Mouse (Mus musculus): ENCODE data around the gene Col5a1. TPM values are rescaled to one million over a fixed set of nuclear protein-coding genes. Genes with fewer than 3 reads are reported as not detected.
A peak's percentile ranks its signal among the peaks of the same experiment; 100 is the strongest.

Gene Col5a1
- total and polyA plus RNA-seq, 2 experiments from 2014 or later = 4.8 to 23.6 TPM

DNA sequence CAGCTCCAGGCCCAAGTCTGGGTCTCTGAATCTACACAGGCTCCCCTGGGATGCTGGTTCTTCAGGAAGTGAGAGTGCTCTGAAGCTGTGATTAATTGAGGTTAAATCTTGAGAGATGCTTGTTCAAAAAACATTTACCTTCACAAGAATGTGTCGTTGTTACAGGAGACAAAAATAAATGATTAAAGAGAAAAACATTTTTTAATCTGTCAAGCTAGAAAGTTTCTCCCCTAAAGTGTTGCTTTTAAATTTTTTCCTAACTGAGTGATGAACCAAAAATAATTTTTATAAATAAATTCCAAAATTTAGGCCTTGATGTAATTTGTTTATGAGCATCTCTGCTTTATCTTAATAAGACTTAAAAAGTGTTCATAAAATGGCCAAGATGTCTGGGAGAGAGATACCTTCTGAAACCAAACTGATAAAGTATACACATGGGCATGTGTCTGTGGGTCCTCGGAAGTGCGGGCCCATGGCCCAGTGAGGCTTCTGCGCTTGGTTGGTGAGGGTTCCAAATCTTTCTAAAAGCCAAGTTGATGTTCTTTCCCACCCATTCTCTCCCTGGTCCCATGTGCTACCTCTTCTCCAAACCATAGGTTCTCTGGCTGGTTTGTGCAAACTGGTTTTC is 177.6 kb downstream of the Col5a1 start:
- Histone ChIP-seq H3K9me3 (ENCODE audit: low read length) (no peaks in the 10 kb centered on the region), H3K9ac (no peak overlapping the region), H3K4me1 (ENCODE audit: insufficient read depth) (peaks cover under 1% of the 10 kb centered on the region; the same call in 1 of the 2 replicates), H3K4me3 (ENCODE audit: low read depth, low read length) (no peak overlapping the region), H3K4me2 (ENCODE audit: low read depth) (no peak overlapping the region), H3K27me3 (ENCODE audit: insufficient read depth, low read length) (no peaks in the 10 kb centered on the region), H3K27ac (ENCODE audit: low read depth, low read length) (no peak overlapping the region), H3K36me3 (ENCODE audit: insufficient read depth) (no peaks in the 10 kb centered on the region)
- TF ChIP-seq CTCF (IDR thresholded peaks at IDR 0.05; ENCODE audit: low read depth) = no peak
- no peak for ATAC-seq
- 91% methylated on average over 4 of the region's 4 CpGs for WGBS
- no peak for DNase-seq

DNA sequence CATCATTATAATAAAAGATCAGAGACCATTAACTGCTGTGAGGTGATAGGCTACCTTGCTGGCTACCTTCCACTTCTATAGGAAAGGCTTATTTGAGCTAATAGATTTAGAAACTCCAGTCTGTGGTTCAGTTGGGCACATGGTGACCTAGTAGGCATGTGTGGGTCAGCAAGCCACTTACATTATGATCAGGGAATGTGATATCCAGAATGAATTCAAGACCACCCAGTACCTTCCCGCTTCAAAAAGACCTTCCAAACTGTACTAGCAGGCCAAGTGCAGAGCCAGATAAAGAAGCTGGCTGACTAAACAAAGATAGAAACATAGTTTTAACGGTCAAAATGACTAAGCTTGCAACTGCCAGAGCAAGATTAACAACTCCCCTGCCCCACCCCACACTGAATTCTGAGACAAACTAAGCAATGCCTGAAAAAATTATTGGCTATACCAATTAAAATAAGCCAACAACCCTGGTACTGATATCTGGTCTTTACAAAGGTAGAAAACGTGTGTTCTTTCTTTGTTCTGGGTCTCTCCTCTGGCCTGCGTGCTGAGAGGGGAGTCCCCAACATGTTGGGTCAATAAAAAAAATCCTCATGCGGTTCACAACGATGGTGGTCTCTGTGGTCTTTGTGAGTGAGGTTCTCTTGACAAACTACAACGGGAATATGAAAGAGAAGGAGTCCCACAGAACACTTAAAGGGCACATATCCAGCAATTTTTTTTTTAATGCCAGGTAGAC is 178.3 kb downstream of the Col5a1 start:
- Histone ChIP-seq H3K4me1 (ENCODE audit: insufficient read depth) (peaks cover 2% of the 10 kb centered on the region; the same call in 1 of the 2 replicates), H3K9ac (no peak overlapping the region), H3K9me3 (ENCODE audit: low read length) (no peaks in the 10 kb centered on the region), H3K27me3 (ENCODE audit: insufficient read depth, low read length) (no peaks in the 10 kb centered on the region), H3K36me3 (ENCODE audit: insufficient read depth) (no peaks in the 10 kb centered on the region), H3K27ac (ENCODE audit: low read depth, low read length) (no peak overlapping the region), H3K4me2 (ENCODE audit: low read depth) (no peak overlapping the region), H3K4me3 (ENCODE audit: low read depth, low read length) (no peak overlapping the region)
- no peak for TF ChIP-seq CTCF (IDR thresholded peaks at IDR 0.05; ENCODE audit: low read depth)
- DNase-seq = no peak
- no peak for ATAC-seq
- 70% methylated on average over 7 of the region's 7 CpGs for WGBS

DNA sequence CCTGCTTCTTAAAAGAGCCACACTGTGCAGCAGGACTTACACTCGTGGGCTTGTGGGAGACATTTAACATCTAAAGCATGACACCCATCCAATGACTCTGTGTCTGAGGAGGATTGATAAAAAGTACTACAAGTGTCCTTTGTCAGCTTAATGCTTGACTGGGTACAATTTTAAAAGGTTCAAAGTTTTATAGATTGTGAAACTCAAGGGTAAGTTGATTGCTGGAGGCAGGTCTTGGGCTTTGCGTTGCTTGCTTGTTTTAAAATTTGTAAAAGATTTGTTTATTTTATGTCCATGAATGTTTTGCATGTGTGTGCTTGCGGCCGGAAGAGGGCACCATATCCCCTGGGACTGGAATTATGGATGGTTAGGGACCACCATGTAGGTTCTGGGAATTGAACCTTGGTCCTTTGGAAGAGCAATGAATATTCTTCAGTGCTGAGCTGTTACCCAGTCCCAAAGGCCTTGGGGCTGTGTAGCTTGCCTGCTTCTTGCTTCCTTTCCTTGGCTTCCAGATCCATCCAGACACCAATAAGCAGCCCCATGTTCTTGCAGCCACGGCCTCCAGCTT is 178.9 kb downstream of the Col5a1 start:
- H3K4me3 ChIP-seq (ENCODE audit: low read depth, low read length) = no peak overlapping the region
- no peaks in the 10 kb centered on the region for H3K9me3 ChIP-seq (ENCODE audit: low read length)
- H3K4me2 ChIP-seq (ENCODE audit: low read depth) = no peak overlapping the region
- DNase-seq = no peak
- H3K27me3 ChIP-seq (ENCODE audit: insufficient read depth, low read length) = no peaks in the 10 kb centered on the region
- WGBS = 92% methylated on average over 5 of the region's 5 CpGs
- H3K27ac ChIP-seq (ENCODE audit: low read depth, low read length) = no peak overlapping the region
- no peak for ATAC-seq
- H3K9ac ChIP-seq = no peak overlapping the region
- TF ChIP-seq CTCF (IDR thresholded peaks at IDR 0.05; ENCODE audit: low read depth) = no peak
- H3K4me1 ChIP-seq (ENCODE audit: insufficient read depth) = peaks cover 2% of the 10 kb centered on the region; the same call in 1 of the 2 replicates
- H3K36me3 ChIP-seq (ENCODE audit: insufficient read depth) = no peaks in the 10 kb centered on the region

DNA sequence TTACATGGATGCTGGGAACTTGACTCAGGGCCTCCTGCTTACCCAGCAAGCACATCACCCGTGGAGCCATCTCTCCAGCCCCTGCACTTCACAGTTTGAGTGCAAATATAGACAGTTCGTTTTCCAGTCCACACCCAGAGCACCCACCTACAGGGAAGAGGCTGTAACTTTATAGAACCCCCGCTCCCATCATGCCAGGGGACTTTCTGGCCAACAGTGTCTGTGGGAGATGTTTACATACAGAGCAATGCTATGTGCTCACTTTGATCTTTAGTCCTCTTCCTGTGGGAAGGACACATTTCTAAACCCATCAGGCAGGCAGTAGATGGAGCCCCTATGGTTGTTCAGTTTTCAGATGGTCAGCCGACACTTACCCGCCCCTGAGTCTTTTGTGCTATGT is 180.5 kb downstream of the Col5a1 start:
- 74% methylated on average over 5 of the region's 5 CpGs for WGBS
- Histone ChIP-seq H3K9me3 (ENCODE audit: low read length) (no peaks in the 10 kb centered on the region), H3K4me3 (ENCODE audit: low read depth, low read length) (no peak overlapping the region), H3K9ac (no peak overlapping the region), H3K36me3 (ENCODE audit: insufficient read depth) (no peaks in the 10 kb centered on the region), H3K4me1 (ENCODE audit: insufficient read depth) (peaks cover 2% of the 10 kb centered on the region; the same call in 1 of the 2 replicates), H3K4me2 (ENCODE audit: low read depth) (no peak overlapping the region), H3K27ac (ENCODE audit: low read depth, low read length) (0 out of 2 replicates have a peak overlapping the region, but pooled peaks have one; percentile 6), H3K27me3 (ENCODE audit: insufficient read depth, low read length) (no peaks in the 10 kb centered on the region)
- no peak for TF ChIP-seq CTCF (IDR thresholded peaks at IDR 0.05; ENCODE audit: low read depth)
- DNase-seq (no peak), ATAC-seq (no peak)

DNA sequence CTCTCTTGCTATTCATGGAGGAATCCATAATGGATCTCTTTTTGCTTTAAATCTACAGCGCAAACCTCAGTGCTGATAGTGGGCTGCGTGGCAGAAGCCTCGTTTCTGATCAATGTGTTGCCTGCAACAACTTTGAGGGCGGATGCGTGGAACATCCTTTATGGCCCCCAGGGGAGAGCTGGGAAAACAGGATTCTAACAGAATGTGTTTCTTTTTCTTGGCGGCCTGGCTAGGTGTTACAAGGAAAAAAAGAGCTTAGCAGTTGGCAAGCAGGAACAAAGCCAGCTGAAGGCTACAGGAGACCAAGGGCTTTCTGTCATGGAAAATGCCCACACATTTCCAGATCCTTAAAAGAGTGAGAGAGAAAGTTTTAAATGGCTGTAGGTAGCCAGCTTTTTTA is 180.9 kb downstream of the Col5a1 start:
- no peak overlapping the region for H3K9ac ChIP-seq
- peaks cover 2% of the 10 kb centered on the region; the same call in 1 of the 2 replicates for H3K4me1 ChIP-seq (ENCODE audit: insufficient read depth)
- H3K4me3 ChIP-seq (ENCODE audit: low read depth, low read length) = no peak overlapping the region
- no peaks in the 10 kb centered on the region for H3K36me3 ChIP-seq (ENCODE audit: insufficient read depth)
- no peaks in the 10 kb centered on the region for H3K9me3 ChIP-seq (ENCODE audit: low read length)
- H3K4me2 ChIP-seq (ENCODE audit: low read depth) = no peak overlapping the region
- DNase-seq = peak; percentile 62
- peak; percentile 34; the same call in 1 of the 2 replicates for ATAC-seq
- no peak for TF ChIP-seq CTCF (IDR thresholded peaks at IDR 0.05; ENCODE audit: low read depth)
- H3K27me3 ChIP-seq (ENCODE audit: insufficient read depth, low read length) = no peaks in the 10 kb centered on the region
- 49% methylated on average over 6 of the region's 6 CpGs for WGBS
- H3K27ac ChIP-seq (ENCODE audit: low read depth, low read length) = peak overlapping the region; percentile 29; the same call in 1 of the 2 replicates

DNA sequence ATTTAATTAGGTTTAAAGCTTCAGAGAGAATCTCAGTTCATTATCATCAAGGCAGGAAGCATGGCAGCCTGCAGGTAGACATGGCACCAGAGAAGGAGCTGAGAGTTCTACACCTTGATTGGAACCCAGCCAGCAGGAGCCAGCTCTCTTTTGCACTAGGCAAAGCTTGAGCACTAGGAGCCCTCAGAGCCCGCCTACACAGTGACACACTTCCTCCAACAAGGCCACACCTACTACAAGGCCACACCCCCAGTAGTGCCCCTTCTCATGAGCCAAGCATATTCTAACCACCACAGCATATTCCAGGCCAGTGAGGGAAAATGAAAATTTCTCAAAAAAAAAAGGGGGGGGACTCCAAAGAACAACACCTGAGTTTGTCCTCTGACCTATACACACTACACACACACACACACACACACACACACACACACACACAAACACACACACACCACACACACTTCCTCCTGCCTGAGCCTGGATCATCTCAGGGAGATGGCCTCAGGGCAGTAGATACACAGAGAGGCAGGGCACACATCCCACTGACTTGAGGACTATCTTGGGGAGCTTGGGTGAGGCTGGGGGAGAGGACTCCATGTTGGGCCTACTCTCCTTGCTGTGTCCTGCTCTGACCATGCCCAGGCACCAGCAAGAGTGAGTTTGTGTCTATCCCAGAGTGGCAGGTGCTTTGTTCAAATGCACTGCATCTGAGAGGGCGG is 181.8 kb downstream of the Col5a1 start:
- Histone ChIP-seq H3K9me3 (ENCODE audit: low read length) (no peaks in the 10 kb centered on the region), H3K4me1 (ENCODE audit: insufficient read depth) (peaks cover 2% of the 10 kb centered on the region; the same call in 1 of the 2 replicates), H3K36me3 (ENCODE audit: insufficient read depth) (no peaks in the 10 kb centered on the region), H3K9ac (no peak overlapping the region), H3K4me3 (ENCODE audit: low read depth, low read length) (no peak overlapping the region), H3K4me2 (ENCODE audit: low read depth) (no peak overlapping the region), H3K27me3 (ENCODE audit: insufficient read depth, low read length) (no peaks in the 10 kb centered on the region), H3K27ac (ENCODE audit: low read depth, low read length) (peak overlapping the region; percentile 29)
- 70% methylated on average over 2 of the region's 2 CpGs for WGBS
- TF ChIP-seq CTCF (IDR thresholded peaks at IDR 0.05; ENCODE audit: low read depth) = no peak
- ATAC-seq (no peak; the same call in 1 of the 2 replicates), DNase-seq (peak; percentile 17)
